Mouse (Mus musculus) embryonic facial prominence, embryonic 15.5 days (tissue): Measurements from ENCODE around the gene St3gal6. TPM values are rescaled to one million over a fixed set of nuclear protein-coding genes. Genes with fewer than 3 reads are reported as not detected.

Experiments used
- ATAC-seq: fragments of 200-750 bp; cut with Nextera tagmentation; 2 replicates; pipeline ENCODE4 v1.8.0; 2017; ENCODE audit warnings: low read depth, moderate TSS enrichment; ENCODE audit not compliant: insufficient number of reproducible peaks, low FRiP score, low TSS enrichment
- H3K27ac ChIP-seq: fragments of 300-500 bp; sonication (generic); replicated peaks from 2 replicates; pipeline ENCODE4 v1.5.1; 2015; ENCODE audit warnings: mild to moderate bottlenecking, inconsistent platforms
- H3K27me3 ChIP-seq: fragments of 300-500 bp; sonication (generic); 2 replicates; pipeline ENCODE4 v1.6.1; 2015; ENCODE audit warnings: inconsistent platforms
- H3K36me3 ChIP-seq: fragments of 300-500 bp; sonication (generic); 2 replicates; pipeline ENCODE4 v1.6.1; 2015; ENCODE audit warnings: mild to moderate bottlenecking, inconsistent platforms
- H3K4me1 ChIP-seq: fragments of 300-500 bp; sonication (generic); 2 replicates; pipeline ENCODE4 v1.6.1; 2015; ENCODE audit warnings: inconsistent platforms
- H3K4me2 ChIP-seq: fragments of 300-500 bp; sonication (generic); replicated peaks from 2 replicates; pipeline ENCODE4 v1.6.1; 2015; ENCODE audit warnings: mild to moderate bottlenecking, inconsistent platforms
- H3K4me3 ChIP-seq: fragments of 300-500 bp; sonication (generic); replicated peaks from 2 replicates; pipeline ENCODE4 v1.5.1; 2015; ENCODE audit warnings: mild to moderate bottlenecking, inconsistent platforms
- H3K9ac ChIP-seq: fragments of 300-500 bp; sonication (generic); 2 replicates; pipeline ENCODE4 v1.6.1; 2015; ENCODE audit warnings: inconsistent platforms
- H3K9me3 ChIP-seq: fragments of 300-500 bp; sonication (generic); replicated peaks from 2 replicates; pipeline ENCODE4 v1.6.1; 2016; ENCODE audit warnings: inconsistent platforms
- WGBS: fragments of 180-500 bp; shearing (Covaris S2); methylation state at CpG from one replicate; pipeline ENCODE4 v1.1.7; 2015; 5-methylcytosine and 5-hydroxymethylcytosine counted together
- polyA plus RNA-seq: library from polyadenylated mRNA; unstranded; fragments of >200 nt; fragmentation: Nextera tagmentation; extraction: Ambion mirVana; gene quantifications from 2 replicates; pipeline ENCODE4 v1.2.1, GENCODE M21; 2015

Gene St3gal6
- 15.0 and 17.6 TPM in 2 replicates for polyA plus RNA-seq

DNA sequence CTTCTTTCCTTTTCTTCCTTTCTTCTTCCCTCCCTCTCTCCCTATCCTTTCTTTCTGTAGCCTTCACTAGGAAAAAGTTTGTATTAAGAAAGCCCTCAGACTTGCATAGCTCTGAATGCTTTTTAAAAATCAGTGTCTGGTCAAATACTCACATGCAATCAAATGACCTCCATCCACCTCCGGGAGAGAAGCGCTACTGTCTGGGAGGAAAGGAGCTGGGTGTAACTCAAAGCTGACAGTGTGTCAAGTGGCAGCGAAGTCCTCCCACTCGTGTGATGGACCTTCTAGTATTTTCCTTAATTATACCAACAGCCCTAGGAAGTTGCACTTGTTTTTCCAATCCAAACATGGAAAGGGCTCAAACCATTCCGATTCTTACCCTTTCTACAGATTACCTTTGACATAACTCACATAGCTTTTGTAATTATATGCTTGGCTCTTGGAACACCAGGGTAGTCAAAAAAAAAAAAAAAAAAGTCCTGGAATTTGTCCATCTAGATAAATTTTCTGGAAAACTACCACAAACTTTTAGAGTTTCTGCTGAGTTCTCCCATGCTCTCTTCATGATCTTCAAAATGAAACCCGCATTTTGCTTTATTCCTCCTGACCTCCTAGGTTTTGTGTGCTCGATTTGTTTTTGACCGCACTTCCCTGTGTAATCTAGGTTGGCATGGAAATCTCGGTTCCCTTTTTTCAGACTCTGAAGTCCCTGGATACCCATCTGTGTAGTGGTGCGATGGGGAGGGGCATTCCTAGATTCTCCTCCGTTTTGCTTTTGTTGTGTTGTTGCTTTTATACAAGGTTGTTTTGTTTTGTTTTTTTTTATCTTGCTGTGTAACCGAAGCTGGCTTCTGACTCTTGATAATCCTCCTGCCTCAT, at the start of gene St3gal6:
Gene St3gal6 (minus strand): TSS at position 272 of the 879 bp plus-strand sequence.
- Histone ChIP-seq H3K4me3 (peak within 1 kb of the TSS; percentile 77), H3K9me3 (no peaks in the 10 kb centered on the region), H3K4me2 (peak within 1 kb of the TSS; percentile 91), H3K4me1 (0 out of 2 replicates have a peak, but pooled peaks cover 6% of the 10 kb centered on the region), H3K27me3 (no peaks in the 10 kb centered on the region), H3K36me3 (no peaks in the 10 kb centered on the region), H3K9ac (peak within 1 kb of the TSS; percentile 62), H3K27ac (peak within 1 kb of the TSS; percentile 72)
- no peak for ATAC-seq
- WGBS: 83% methylated on average over 12 of the region's 12 CpGs

DNA sequence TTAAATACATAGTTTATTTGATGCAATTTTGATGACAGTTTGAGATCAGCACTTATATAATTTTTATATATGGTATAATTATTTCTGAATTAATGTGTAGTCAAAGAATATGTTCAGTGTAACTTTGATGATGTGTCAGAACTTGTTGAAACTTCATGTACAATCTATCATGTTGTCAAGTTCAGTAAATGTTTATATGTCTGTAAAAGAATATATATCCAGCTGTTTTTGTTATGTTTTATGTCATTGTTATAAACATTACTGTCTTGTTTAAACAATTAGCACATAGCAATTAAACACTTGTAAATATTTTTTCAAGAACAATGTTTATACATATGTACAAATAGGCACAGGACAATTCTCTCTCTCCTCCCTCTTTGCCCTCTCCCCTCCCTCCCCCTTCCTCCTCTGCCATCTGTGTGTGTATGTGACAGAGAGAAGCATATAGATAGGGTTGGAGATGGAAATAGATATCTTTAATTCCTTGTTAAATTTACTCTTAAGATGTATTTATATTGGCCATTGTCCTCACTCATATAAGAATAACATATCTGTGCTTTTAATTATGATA, 46.7 kb upstream of the St3gal6 start:
- Histone ChIP-seq H3K9ac (no peak overlapping the region), H3K4me3 (no peak overlapping the region), H3K9me3 (no peaks in the 10 kb centered on the region), H3K27ac (no peak overlapping the region), H3K36me3 (no peaks in the 10 kb centered on the region), H3K27me3 (no peaks in the 10 kb centered on the region), H3K4me2 (no peak overlapping the region), H3K4me1 (no peaks in the 10 kb centered on the region)
- ATAC-seq: no peak

DNA sequence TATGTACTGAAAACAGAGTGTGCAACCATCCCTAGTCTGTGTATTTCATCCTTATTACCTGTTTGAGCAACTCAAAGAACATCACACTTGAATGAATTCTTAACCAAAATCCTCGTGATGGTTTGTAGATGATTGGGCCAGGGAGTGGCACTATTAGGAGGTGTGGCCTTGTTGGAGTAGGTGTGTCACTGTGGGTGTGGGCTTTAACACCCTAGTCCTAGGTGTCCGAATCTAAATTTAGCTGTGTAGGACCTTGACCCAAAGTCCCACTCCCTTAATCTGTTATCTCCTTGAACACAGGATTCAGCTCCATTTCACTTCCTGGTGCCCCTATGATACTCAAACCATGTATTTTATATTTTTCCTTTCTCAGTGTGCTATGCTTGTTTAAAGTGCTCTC, 37.2 kb upstream of the St3gal6 start:
- no peak overlapping the region for H3K9ac ChIP-seq
- ATAC-seq: no peak

DNA sequence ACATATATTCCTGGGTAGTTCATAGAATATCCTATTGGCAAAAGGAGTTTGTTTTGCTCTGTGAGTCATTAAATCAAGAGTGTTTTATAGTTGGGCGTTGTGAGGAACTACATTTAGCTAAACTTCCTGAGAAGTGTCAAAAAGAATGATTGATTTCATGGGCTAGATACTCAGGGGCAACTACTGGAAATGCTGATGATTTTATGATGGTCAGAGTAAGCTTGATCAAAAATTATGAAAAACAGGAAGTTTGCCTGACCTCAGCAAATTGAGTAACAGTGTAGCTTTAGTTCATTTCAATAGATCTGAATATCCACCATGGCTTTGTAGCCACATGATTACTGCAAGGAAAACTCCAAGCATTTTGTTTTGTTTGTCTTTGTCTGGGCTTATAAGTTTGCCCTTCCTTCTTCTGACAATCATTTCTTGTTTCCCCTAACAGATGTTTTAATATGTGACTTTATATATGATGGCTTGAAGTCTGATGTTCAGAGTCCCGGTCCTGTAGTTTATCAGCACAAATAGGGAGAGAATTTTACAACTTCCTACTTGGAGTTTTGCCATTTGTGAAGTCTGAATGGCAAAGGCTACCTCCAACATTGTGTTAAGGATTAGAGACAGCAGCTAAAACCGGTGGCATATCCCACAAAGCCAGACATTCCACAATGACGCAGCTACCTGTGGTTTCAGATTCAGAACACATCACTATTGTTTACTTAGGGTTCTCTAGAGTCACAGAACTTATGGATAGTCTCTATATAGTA, 32.2 kb upstream of the St3gal6 start:
- WGBS: 72% methylated on average over 4 of the region's 4 CpGs
- no peak for ATAC-seq
- H3K4me2 ChIP-seq: no peak overlapping the region
- H3K9me3 ChIP-seq: no peaks in the 10 kb centered on the region
- H3K4me3 ChIP-seq: no peak overlapping the region
- H3K27me3 ChIP-seq: no peaks in the 10 kb centered on the region
- no peaks in the 10 kb centered on the region for H3K36me3 ChIP-seq
- no peaks in the 10 kb centered on the region for H3K4me1 ChIP-seq
- no peak overlapping the region for H3K27ac ChIP-seq
- H3K9ac ChIP-seq: no peak overlapping the region

More for the DNA sequence above, 37.2 kb upstream of the St3gal6 start:
- no peaks in the 10 kb centered on the region for H3K27me3 ChIP-seq
- no peaks in the 10 kb centered on the region for H3K36me3 ChIP-seq
- H3K4me3 ChIP-seq: no peak overlapping the region
- H3K27ac ChIP-seq: no peak overlapping the region
- no peak overlapping the region for H3K4me2 ChIP-seq
- no peaks in the 10 kb centered on the region for H3K4me1 ChIP-seq
- WGBS: 84% methylated on average over 2 of the region's 2 CpGs
- H3K9me3 ChIP-seq: no peaks in the 10 kb centered on the region

DNA sequence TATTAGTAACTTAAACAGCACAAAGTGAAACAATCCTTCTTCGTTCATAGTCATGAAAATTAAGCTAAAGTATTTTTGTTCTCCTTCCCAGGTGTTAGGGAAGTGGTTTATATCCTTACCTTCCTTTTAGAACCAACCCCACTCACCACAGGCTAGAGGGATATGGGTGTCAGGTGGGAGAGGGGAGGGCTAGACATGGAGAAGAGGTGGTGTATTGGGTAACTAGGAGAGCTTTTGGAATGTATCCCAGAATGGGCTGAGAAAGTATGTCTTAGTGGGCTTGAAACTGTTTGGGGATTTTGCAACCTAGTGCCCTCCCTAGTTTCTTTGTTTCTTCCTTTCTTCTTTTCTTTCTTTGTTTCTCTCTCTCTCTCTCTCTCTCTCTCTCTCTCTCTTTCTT, 30.6 kb upstream of the St3gal6 start:
- Histone ChIP-seq H3K9me3 (no peaks in the 10 kb centered on the region), H3K27me3 (no peaks in the 10 kb centered on the region), H3K36me3 (no peaks in the 10 kb centered on the region), H3K27ac (no peak overlapping the region), H3K4me2 (no peak overlapping the region), H3K9ac (no peak overlapping the region), H3K4me1 (no peaks in the 10 kb centered on the region), H3K4me3 (no peak overlapping the region)
- ATAC-seq: no peak
- 61% methylated on average over 1 of the region's 1 CpGs for WGBS

DNA sequence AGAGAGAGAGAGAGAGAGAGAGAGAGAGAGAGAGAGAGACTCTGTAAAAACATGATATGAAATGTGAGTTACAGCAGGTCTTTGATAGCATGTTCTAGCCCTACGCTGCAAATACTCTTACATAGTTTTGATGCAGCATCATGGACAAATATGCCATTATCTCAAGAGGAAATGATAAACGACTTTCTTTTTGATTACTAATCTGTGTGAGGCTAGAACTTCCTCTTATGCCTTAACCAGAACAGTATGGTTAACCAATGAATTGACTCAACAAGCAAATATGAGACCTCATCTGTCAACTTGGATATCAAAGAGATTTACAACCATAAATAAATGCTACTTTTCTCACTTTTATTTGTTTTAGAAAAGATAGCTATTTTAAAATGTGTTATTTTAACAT, 24.0 kb upstream of the St3gal6 start:
- Histone ChIP-seq H3K27ac (no peak overlapping the region), H3K4me1 (no peaks in the 10 kb centered on the region), H3K9ac (no peak overlapping the region), H3K4me2 (no peak overlapping the region), H3K9me3 (no peaks in the 10 kb centered on the region), H3K36me3 (no peaks in the 10 kb centered on the region), H3K4me3 (no peak overlapping the region), H3K27me3 (no peaks in the 10 kb centered on the region)
- WGBS: 67% methylated on average over 2 of the region's 2 CpGs
- no peak for ATAC-seq

DNA sequence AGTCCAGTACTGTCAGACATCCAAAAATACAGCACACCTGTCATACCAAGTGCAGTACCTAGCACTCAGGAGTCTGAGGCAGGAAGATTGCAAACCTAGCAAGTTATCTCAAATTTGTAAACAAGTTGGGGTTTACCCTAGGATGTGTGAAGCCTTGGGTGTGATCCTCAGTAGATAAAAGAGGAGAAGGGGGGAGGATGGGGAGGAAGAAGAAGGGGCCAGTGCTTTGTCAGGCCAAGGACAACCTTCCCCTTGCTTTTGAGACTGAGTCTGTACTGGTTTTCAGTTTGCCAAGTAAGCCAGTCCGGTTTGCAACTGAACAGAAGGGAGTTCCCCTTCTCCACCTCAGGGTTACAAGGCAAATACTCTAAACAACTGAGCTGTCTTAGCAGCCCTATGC, 22.1 kb upstream of the St3gal6 start:
- no peaks in the 10 kb centered on the region for H3K9me3 ChIP-seq
- H3K36me3 ChIP-seq: no peaks in the 10 kb centered on the region
- WGBS: 71% methylated on average over 1 of the region's 1 CpGs
- no peak for ATAC-seq
- H3K4me1 ChIP-seq: no peaks in the 10 kb centered on the region
- no peak overlapping the region for H3K27ac ChIP-seq
- no peak overlapping the region for H3K9ac ChIP-seq
- H3K4me2 ChIP-seq: no peak overlapping the region
- no peak overlapping the region for H3K4me3 ChIP-seq
- H3K27me3 ChIP-seq: no peaks in the 10 kb centered on the region

DNA sequence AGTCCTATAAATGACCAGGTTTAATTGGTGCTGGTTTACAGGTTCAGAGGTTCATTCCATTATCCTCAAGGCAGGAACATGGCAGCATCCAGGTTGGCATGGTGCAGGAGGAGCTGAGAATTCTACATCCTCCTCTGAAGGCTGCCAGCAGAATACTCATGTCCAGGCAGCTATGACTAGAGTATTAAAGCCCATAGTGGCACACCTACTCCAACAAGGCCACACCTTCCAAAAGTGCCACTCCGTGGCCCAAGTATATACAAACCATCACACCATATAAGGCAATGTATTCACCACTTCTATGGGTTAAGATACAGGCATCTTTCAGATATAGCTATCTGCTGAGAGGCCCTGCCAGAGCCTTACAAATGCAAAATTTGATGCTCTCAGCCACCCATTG, 15.4 kb upstream of the St3gal6 start:
- no peak for ATAC-seq
- no peak overlapping the region for H3K4me2 ChIP-seq
- 80% methylated on average over 1 of the region's 1 CpGs for WGBS
- H3K9me3 ChIP-seq: no peaks in the 10 kb centered on the region
- no peaks in the 10 kb centered on the region for H3K4me1 ChIP-seq
- no peaks in the 10 kb centered on the region for H3K27me3 ChIP-seq
- no peak overlapping the region for H3K27ac ChIP-seq
- no peak overlapping the region for H3K9ac ChIP-seq
- H3K4me3 ChIP-seq: no peak overlapping the region
- no peaks in the 10 kb centered on the region for H3K36me3 ChIP-seq

DNA sequence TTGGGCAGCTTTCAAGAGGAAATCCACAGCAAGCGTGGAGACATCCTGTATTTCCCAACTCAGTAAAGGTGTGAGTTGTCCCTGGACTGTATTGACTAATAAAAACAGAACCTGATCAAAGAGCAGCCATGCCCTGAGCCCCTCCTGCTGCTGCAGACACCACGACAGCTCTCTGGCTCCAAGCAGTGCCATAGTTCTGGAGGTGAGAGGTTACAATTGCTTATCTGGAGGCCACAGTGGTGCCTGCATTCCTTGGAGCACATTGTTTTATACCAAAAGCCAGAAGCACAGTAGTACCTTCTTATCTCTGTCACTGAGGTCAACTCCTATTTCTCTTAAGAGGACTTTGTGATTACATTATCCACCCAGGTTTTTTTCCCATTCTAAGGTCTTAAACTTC, 15.0 kb upstream of the St3gal6 start:
- no peak overlapping the region for H3K4me3 ChIP-seq
- H3K4me2 ChIP-seq: no peak overlapping the region
- ATAC-seq: no peak
- no peaks in the 10 kb centered on the region for H3K4me1 ChIP-seq
- no peaks in the 10 kb centered on the region for H3K36me3 ChIP-seq
- WGBS: 50% methylated on average over 2 of the region's 2 CpGs
- H3K9me3 ChIP-seq: no peaks in the 10 kb centered on the region
- H3K27me3 ChIP-seq: no peaks in the 10 kb centered on the region
- H3K9ac ChIP-seq: no peak overlapping the region
- no peak overlapping the region for H3K27ac ChIP-seq

DNA sequence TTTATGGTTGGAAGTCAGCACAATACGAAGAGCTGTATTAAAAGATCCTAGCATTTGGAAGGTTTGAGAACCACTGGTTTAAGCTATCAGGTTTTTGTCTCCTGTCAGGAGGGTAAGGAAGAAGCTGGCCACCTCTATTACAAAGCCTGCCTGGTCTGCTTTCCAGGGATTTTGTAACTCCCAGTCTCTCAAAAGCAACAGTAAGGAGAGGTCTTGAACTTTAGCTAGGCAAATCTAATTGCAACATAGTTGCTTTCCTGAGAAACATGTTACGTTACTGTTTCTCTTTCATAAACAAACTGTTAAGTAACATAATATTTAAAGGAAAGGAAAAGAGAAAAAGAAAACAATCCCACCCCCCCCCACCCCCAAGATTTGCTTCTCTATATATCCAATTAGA, 12.0 kb upstream of the St3gal6 start:
- no peaks in the 10 kb centered on the region for H3K36me3 ChIP-seq
- H3K4me3 ChIP-seq: no peak overlapping the region
- H3K27me3 ChIP-seq: no peaks in the 10 kb centered on the region
- no peak for ATAC-seq
- no peak overlapping the region for H3K27ac ChIP-seq
- 68% methylated on average over 2 of the region's 2 CpGs for WGBS
- H3K4me1 ChIP-seq: no peaks in the 10 kb centered on the region
- no peak overlapping the region for H3K9ac ChIP-seq
- H3K4me2 ChIP-seq: no peak overlapping the region
- H3K9me3 ChIP-seq: no peaks in the 10 kb centered on the region

DNA sequence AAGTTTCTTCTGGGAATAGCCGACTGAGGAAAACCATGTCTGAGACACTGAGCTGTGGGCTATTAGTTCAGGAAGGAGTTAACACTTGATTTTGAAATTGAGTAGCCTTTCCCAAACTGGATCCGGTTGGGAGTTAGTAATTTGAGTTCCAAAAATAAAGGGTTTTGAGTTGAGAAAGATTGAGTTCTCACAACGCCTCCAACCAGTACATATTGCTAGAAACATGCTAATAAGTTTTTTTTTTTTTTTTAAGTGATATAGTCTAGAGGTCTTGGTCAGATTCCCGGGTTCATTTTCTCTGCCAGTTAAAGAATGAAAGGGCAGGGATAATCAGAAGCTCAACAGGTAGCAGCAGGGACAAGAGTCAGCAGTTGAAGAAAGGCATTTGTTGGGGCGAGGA, 11.2 kb upstream of the St3gal6 start:
- Histone ChIP-seq H3K4me2 (no peak overlapping the region), H3K36me3 (no peaks in the 10 kb centered on the region), H3K27ac (no peak overlapping the region), H3K9me3 (no peaks in the 10 kb centered on the region), H3K4me3 (no peak overlapping the region), H3K4me1 (no peaks in the 10 kb centered on the region), H3K27me3 (no peaks in the 10 kb centered on the region), H3K9ac (no peak overlapping the region)
- 50% methylated on average over 5 of the region's 5 CpGs for WGBS
- no peak for ATAC-seq
